Mouse (Mus musculus) ovary, postnatal 10 days (tissue): ENCODE measurements at regions not wholly inside any gene's neighbourhood (a gene's known extent, or its start where the extent isn't known, plus 50 kb on each side); places are given as distances from the start of the nearest gene placed in this dataset.

ENCODE experiments used
- DNase-seq: peaks from one replicate; pipeline ENCODE4 v3.0.0; 2022; ENCODE audit warnings: low spot score

GRCm38 (mm10) chr6:89006997-89007396, 104.9 kb downstream of the Tpra1 start:
- no peak for DNase-seq

- DNase-seq = no peak
Observed at GRCm38 (mm10) chr6:89007516-89007915, 105.5 kb downstream of the Tpra1 start.

GRCm38 (mm10) chr6:89008614-89009171, 106.6 kb downstream of the Tpra1 start:
- no peak for DNase-seq

- no peak for DNase-seq
Observed at GRCm38 (mm10) chr6:89012998-89013689, 111.1 kb downstream of the Tpra1 start.

GRCm38 (mm10) chr6:89013690-89014061, 111.6 kb downstream of the Tpra1 start:
- no peak for DNase-seq

GRCm38 (mm10) chr6:89024101-89024650, 122.1 kb downstream of the Tpra1 start:
- DNase-seq = no peak

- DNase-seq = no peak
Observed at GRCm38 (mm10) chr6:89033433-89034298, 131.6 kb downstream of the Tpra1 start.

- DNase-seq = no peak
Observed at GRCm38 (mm10) chr6:89034455-89034854, 132.4 kb downstream of the Tpra1 start.

- DNase-seq = no peak
Observed at GRCm38 (mm10) chr6:89035061-89035835, 133.2 kb downstream of the Tpra1 start.

- DNase-seq = no peak
Observed at GRCm38 (mm10) chr6:89035836-89036156, 133.7 kb downstream of the Tpra1 start.

- no peak for DNase-seq
Observed at GRCm38 (mm10) chr6:89037392-89037791, 135.3 kb downstream of the Tpra1 start.

GRCm38 (mm10) chr6:89037901-89038300, 135.8 kb downstream of the Tpra1 start:
- no peak for DNase-seq

- DNase-seq = no peak
Observed at GRCm38 (mm10) chr6:89040919-89041318, 138.9 kb downstream of the Tpra1 start.

GRCm38 (mm10) chr6:89042478-89043239, 140.6 kb downstream of the Tpra1 start:
- no peak for DNase-seq

- no peak for DNase-seq
Observed at GRCm38 (mm10) chr6:89045436-89045966, 143.4 kb downstream of the Tpra1 start.

- no peak for DNase-seq
Observed at GRCm38 (mm10) chr6:89046476-89046875, 144.4 kb downstream of the Tpra1 start.

- no peak for DNase-seq
Observed at GRCm38 (mm10) chr6:89047629-89048332, 145.7 kb downstream of the Tpra1 start.

- no peak for DNase-seq
Observed at GRCm38 (mm10) chr6:89049290-89049689, 147.2 kb downstream of the Tpra1 start.

- no peak for DNase-seq
Observed at GRCm38 (mm10) chr6:89050575-89051270, 148.7 kb downstream of the Tpra1 start.
